Mouse (Mus musculus) cerebellum, adult 2 months (tissue): ENCODE measurements around the gene Hspa2. TPM values are rescaled to one million over a fixed set of nuclear protein-coding genes. Genes with fewer than 3 reads are reported as not detected.

ENCODE experiments used
- DNase-seq, 2 experiments: peaks; one replicate each; pipeline ENCODE4 v3.0.0; 2021
- H3K27ac ChIP-seq: fragments of 200-500 bp; 2 replicates; pipeline ENCODE4 v1.5.1; 2012; ENCODE audit warnings: low read length, control low read depth, inconsistent platforms; ENCODE audit not compliant: insufficient read depth
- H3K27me3 ChIP-seq: fragments of 200-500 bp; 2 replicates; pipeline ENCODE4 v1.6.1; 2012; ENCODE audit warnings: inconsistent platforms, mild to moderate bottlenecking, low read length, moderate library complexity; ENCODE audit not compliant: control insufficient read depth, insufficient read depth
- H3K4me1 ChIP-seq: fragments of 200-500 bp; 2 replicates; pipeline ENCODE4 v1.6.1; 2011; ENCODE audit warnings: low read length; ENCODE audit not compliant: control insufficient read depth, insufficient read depth
- H3K4me3 ChIP-seq: fragments of 200-500 bp; replicated peaks from 2 replicates; pipeline ENCODE3; 2011; ENCODE audit warnings: mild to moderate bottlenecking, low read depth, low read length, control low read depth; ENCODE audit not compliant: insufficient read depth
- CTCF ChIP-seq: fragments of 200-500 bp; IDR thresholded peaks from 2 replicates; pipeline ENCODE4 v1.5.1; 2011; ENCODE audit warnings: low read depth, mild to moderate bottlenecking, control low read depth, low read length, moderate library complexity, borderline replicate concordance; ENCODE audit not compliant: insufficient read depth
- POLR2A ChIP-seq: fragments of 200-500 bp; IDR thresholded peaks from 2 replicates; pipeline ENCODE4 v1.6.1; 2011; ENCODE audit warnings: low read length, control low read depth, borderline replicate concordance; ENCODE audit not compliant: insufficient read depth
- WGBS: fragments of 180-500 bp; shearing (Covaris S2); methylation state at CpG from one replicate; pipeline ENCODE4 v1.1.7; 2018; 5-methylcytosine and 5-hydroxymethylcytosine counted together
- polyA plus RNA-seq: library from polyadenylated mRNA; depleted of rRNA; stranded (reverse); fragments of >200 nt; gene quantifications from 2 replicates; pipeline ENCODE4 v1.2.3, GENCODE M21; 2012

Gene Hspa2
- polyA plus RNA-seq, 1 experiment, result 20.6 TPM

DNA sequence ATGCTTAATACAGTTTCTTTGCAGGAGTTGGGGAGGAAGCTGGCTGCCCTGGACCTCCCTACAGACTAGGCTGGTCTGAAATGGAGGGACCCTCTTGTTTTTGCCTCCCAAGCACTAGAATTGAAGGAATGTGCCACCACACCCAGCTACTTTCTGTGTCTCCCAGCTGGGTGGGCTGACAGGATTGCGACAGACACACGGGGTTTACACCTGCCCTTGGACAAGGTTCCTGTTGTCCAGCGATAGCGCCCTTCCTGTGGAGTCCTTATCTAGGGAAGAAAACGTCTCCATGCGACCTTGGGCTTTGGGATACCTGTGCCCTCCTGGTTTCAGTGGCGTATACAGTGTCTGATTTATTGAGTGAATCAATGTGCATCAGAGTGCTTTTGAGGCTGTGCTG lies 23.8 kb upstream of the Hspa2 start:
- H3K27ac ChIP-seq, result no peak overlapping the region
- no peak overlapping the region for H3K4me3 ChIP-seq
- TF ChIP-seq CTCF (no peak), POLR2A (no peak)
- 90% methylated on average over 7 of the region's 7 CpGs for WGBS
- no peak for DNase-seq
- no peaks in the 10 kb centered on the region for H3K4me1 ChIP-seq
- H3K27me3 ChIP-seq, result no peaks in the 10 kb centered on the region

- Histone ChIP-seq H3K27ac (no peak overlapping the region), H3K4me1 (no peaks in the 10 kb centered on the region), H3K27me3 (no peaks in the 10 kb centered on the region), H3K4me3 (no peak overlapping the region)
- WGBS, result 89% methylated on average over 8 of the region's 8 CpGs
- TF ChIP-seq CTCF (no peak), POLR2A (no peak)
- no peak for DNase-seq
These were observed 18.6 kb upstream of the Hspa2 start for GRCm38 (mm10) chr12:76385342-76385741.

- Histone ChIP-seq H3K27me3 (no peaks in the 10 kb centered on the region), H3K27ac (no peak overlapping the region), H3K4me3 (no peak overlapping the region), H3K4me1 (no peaks in the 10 kb centered on the region)
- TF ChIP-seq POLR2A, result no peak
- no peak for TF ChIP-seq CTCF
- DNase-seq, result peak in 1 of 2 experiments; percentile 30
- 22% methylated on average over 11 of the region's 11 CpGs for WGBS
These were observed 15.2 kb upstream of the Hspa2 start for GRCm38 (mm10) chr12:76388794-76389193.

DNA sequence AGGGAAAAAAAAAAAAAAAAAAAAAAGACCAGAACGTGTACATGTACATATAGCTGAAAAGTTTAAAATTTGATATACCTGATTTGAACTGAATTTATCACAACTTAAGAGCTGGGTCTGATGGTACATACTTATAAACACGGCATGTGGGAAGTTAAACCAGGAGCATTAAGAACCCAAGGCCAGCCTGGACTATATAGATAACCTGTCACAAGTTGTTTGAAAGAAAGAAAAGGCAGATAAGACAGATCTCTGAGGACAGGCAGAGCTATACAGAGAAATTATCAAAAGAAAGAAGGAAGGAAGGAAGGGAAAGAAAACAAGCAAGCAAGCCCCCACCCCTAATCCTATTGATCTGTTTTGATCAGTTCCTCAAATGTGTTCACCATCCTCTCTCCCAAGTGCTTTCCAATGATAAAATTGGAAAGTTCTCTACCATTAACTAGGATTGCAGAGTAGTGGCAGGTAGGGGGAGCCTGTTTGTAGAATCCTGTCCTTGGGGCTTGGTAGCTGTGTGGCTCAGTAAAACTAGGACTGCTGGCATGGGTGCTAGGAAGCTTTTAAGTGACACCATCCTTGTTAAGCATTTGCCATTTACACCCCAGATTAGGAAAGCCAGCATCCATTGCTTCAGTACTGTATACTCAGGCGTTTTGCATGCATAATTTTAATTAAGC lies 12.2 kb upstream of the Hspa2 start:
- no peak for DNase-seq
- TF ChIP-seq CTCF (no peak), POLR2A (no peak)
- Histone ChIP-seq H3K4me1 (no peaks in the 10 kb centered on the region), H3K4me3 (no peak overlapping the region), H3K27me3 (no peaks in the 10 kb centered on the region), H3K27ac (no peak overlapping the region)
- WGBS, result 78% methylated on average over 3 of the region's 3 CpGs

- Histone ChIP-seq H3K27ac (no peak overlapping the region), H3K4me3 (no peak overlapping the region), H3K4me1 (no peaks in the 10 kb centered on the region), H3K27me3 (no peaks in the 10 kb centered on the region)
- no peak for DNase-seq
- no peak for TF ChIP-seq POLR2A
- TF ChIP-seq CTCF, result no peak
- 80% methylated on average over 5 of the region's 5 CpGs for WGBS
These were observed 11.0 kb upstream of the Hspa2 start for GRCm38 (mm10) chr12:76392979-76393378.

DNA sequence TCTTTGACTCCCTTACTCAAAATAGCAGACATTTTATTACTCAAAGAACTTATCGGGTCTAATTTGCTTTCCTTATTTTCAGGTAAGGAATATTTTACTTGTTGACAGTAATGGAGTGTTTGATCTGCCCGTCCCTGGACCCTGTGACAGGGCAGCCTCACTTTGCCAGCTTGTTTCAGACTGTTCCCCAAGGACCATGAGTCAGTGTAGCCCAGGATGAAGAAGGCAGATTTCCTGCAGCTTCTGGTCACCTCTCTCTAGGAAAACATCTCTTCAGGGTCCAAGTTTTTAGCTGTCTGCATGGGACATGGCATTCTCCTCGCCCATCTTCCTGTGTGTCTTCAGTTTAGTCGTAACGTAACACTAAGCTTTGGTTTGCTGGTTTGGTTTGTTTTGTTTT lies 6.7 kb upstream of the Hspa2 start:
- DNase-seq, result no peak
- Histone ChIP-seq H3K27me3 (no peaks in the 10 kb centered on the region), H3K4me1 (no peaks in the 10 kb centered on the region), H3K4me3 (no peak overlapping the region), H3K27ac (no peak overlapping the region)
- 86% methylated on average over 5 of the region's 5 CpGs for WGBS
- TF ChIP-seq CTCF (no peak), POLR2A (no peak)

- no peak for TF ChIP-seq CTCF
- no peak for TF ChIP-seq POLR2A
- H3K27ac ChIP-seq, result no peak overlapping the region
- H3K4me1 ChIP-seq, result peaks cover 3% of the 10 kb centered on the region; the same call in 1 of the 2 replicates
- no peak overlapping the region for H3K4me3 ChIP-seq
- WGBS, result 65% methylated on average over 3 of the region's 3 CpGs
- no peaks in the 10 kb centered on the region for H3K27me3 ChIP-seq
- DNase-seq, result no peak
These were observed 2.3 kb upstream of the Hspa2 start for GRCm38 (mm10) chr12:76401674-76402073.

DNA sequence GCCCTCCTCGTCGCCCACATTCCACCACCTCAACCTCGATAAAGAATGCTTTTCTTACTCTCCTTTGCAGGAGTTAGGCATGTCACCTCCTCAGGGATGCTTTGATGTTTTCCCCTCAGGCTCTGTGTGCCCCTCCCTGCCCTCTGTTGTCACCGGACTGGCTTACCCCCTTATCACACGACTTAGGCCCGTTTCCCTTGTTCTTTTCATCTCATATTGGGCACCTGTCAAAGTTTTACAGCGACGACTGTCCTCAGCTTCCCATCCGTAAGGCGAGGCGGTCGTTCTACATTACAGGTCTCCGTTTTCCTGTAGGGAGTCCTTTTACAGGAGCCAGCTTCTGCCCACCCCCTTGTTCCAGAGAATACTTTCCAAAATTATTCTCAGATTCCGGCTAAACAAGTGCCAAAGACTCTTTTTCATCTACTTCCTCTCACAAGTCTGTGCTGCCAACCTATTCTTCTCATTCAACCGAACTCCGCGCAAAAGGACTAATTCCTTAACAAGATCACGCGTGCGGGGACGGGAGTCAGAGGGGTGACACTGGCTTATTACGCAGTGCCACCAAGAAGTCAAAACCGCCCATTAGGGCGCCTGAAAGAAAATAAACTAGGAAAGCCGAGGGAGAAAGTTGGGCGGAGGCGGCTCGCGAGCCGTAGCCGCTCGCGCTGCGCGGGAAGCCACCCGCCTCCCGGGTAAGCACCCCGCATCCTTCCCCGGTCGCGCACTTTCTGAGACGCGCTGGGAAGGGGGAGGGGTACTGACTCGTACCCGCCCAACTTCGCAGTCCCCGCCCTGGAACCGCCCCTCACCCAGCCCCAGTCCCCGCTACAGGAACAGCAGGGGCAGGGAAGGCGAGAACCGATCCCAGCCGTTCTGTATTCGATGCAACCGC lies 738 bp upstream of the Hspa2 start:
- WGBS, result 4% methylated on average over 54 of the region's 54 CpGs
- Histone ChIP-seq H3K27ac (peak overlapping the region; percentile 93), H3K27me3 (no peaks in the 10 kb centered on the region), H3K4me3 (peak overlapping the region; percentile 85), H3K4me1 (peaks cover 3% of the 10 kb centered on the region; the same call in 1 of the 2 replicates)
- TF ChIP-seq CTCF (no peak), POLR2A (no peak; the same call in 1 of the 2 replicates)
- peak in 1 of 2 experiments; percentile 16 for DNase-seq
